Mouse (Mus musculus) midbrain, postnatal 0 days (tissue): ENCODE results near the gene Apoa5. TPM values are rescaled to one million over a fixed set of nuclear protein-coding genes. Genes with fewer than 3 reads are reported as not detected.

Experiments
- ATAC-seq: fragments of 200-750 bp; cut with Nextera tagmentation; 2 replicates; pipeline ENCODE4 v1.8.0; 2017; ENCODE audit warnings: moderate number of reproducible peaks, mild to moderate bottlenecking, moderate TSS enrichment, moderate library complexity; ENCODE audit not compliant: low FRiP score
- DNase-seq: peaks from one replicate; pipeline ENCODE4 v3.0.0-alpha.2; 2015; ENCODE audit warnings: low spot score
- H3K27ac ChIP-seq: fragments of 300-500 bp; sonication (generic); 2 replicates; pipeline ENCODE4 v1.5.1; 2014; ENCODE audit warnings: low read depth, mild to moderate bottlenecking, low read length, mixed read lengths
- H3K27me3 ChIP-seq: fragments of 300-500 bp; sonication (generic); 2 replicates; pipeline ENCODE4 v1.6.1; 2014; ENCODE audit warnings: low read length, control low read depth, mixed read lengths; ENCODE audit not compliant: insufficient read depth
- H3K36me3 ChIP-seq: fragments of 300-500 bp; sonication (generic); 2 replicates; pipeline ENCODE4 v1.6.1; 2014; ENCODE audit warnings: low read length, control low read depth, mixed read lengths; ENCODE audit not compliant: insufficient read depth
- H3K4me1 ChIP-seq: fragments of 300-500 bp; sonication (generic); 2 replicates; pipeline ENCODE4 v1.6.1; 2014; ENCODE audit warnings: mild to moderate bottlenecking, control low read depth, antibody characterized with exemption, low read length, mixed read lengths; ENCODE audit not compliant: insufficient read depth
- H3K4me2 ChIP-seq: fragments of 300-500 bp; sonication (generic); 2 replicates; pipeline ENCODE4 v1.6.1; 2014; ENCODE audit warnings: low read depth, mild to moderate bottlenecking, low read length, mixed read lengths; ENCODE audit not compliant: poor library complexity, severe bottlenecking
- H3K4me3 ChIP-seq: fragments of 300-500 bp; sonication (generic); 2 replicates; pipeline ENCODE4 v1.5.1; 2014; ENCODE audit warnings: low read depth, mild to moderate bottlenecking, low read length, moderate library complexity
- H3K9ac ChIP-seq: fragments of 300-500 bp; sonication (generic); replicated peaks from 2 replicates; pipeline ENCODE4 v1.6.1; 2014; ENCODE audit warnings: mild to moderate bottlenecking, low read length, moderate library complexity, mixed read lengths; ENCODE audit not compliant: poor library complexity, severe bottlenecking
- H3K9me3 ChIP-seq: fragments of 300-500 bp; sonication (generic); 2 replicates; pipeline ENCODE4 v1.6.1; 2016; ENCODE audit warnings: low read length, control low read depth
- CTCF ChIP-seq: IDR thresholded peaks from 2 replicates; pipeline ENCODE4 v1.5.1; 2016; ENCODE audit warnings: antibody characterized with exemption, mild to moderate bottlenecking
- WGBS: fragments of 180-500 bp; shearing (Covaris S2); extraction: QIAGEN DNeasy Blood & Tissue Kit; methylation state at CpG from one replicate; pipeline ENCODE4 v1.1.7; 2014; 5-methylcytosine and 5-hydroxymethylcytosine counted together
- polyA plus RNA-seq: library from polyadenylated mRNA; unstranded; fragments of >200 nt; fragmentation: Nextera tagmentation; extraction: Ambion mirVana; gene quantifications from 2 replicates; pipeline ENCODE4 v1.2.1, GENCODE M21; 2015
- total RNA-seq: library from RNA; depleted of rRNA; stranded (reverse); fragments of >200 nt; gene quantifications from 2 replicates; pipeline ENCODE4 v1.2.3, GENCODE M21; 2014

Apoa5 gene
- total and polyA plus RNA-seq, 2 experiments from 2014 or later: not detected

DNA sequence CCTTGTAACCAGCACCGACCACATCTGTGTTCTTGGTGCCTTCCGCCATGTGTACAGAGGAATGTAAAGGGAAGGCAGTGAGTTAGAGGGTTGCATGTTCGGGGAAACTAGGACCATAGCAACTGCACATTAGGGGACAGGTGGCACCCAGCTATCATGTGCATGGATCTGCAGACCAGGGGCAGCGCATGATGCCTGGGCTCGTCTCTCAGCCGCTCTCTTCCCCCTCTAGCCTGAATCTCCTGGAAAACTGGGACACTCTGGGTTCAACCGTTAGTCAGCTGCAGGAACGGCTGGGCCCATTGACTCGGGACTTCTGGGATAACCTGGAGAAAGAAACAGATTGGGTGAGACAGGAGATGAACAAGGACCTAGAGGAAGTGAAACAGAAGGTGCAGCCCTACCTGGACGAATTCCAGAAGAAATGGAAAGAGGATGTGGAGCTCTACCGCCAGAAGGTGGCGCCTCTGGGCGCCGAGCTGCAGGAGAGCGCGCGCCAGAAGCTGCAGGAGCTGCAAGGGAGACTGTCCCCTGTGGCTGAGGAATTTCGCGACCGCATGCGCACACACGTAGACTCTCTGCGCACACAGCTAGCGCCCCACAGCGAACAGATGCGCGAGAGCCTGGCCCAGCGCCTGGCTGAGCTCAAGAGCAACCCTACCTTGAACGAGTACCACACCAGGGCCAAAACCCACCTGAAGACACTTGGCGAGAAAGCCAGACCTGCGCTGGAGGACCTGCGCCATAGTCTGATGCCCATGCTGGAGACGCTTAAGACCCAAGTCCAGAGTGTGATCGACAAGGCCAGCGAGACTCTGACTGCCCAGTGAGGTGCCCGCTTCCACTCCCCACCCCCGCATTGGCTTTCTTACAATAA, 38.6 kb upstream of the Apoa5 start:
- H3K4me3 ChIP-seq: peak overlapping the region; percentile 46
- DNase-seq: peak; percentile 93
- no peaks in the 10 kb centered on the region for H3K9me3 ChIP-seq
- WGBS: 16% methylated on average over 37 of the region's 37 CpGs
- peak overlapping the region; percentile 47 for H3K9ac ChIP-seq
- peak; percentile 94 for TF ChIP-seq CTCF
- peak overlapping the region; percentile 75 for H3K27ac ChIP-seq
- ATAC-seq: peak; percentile 95
- H3K4me1 ChIP-seq: no peaks in the 10 kb centered on the region
- H3K36me3 ChIP-seq: no peaks in the 10 kb centered on the region
- peak overlapping the region; percentile 74 for H3K4me2 ChIP-seq
- H3K27me3 ChIP-seq: no peaks in the 10 kb centered on the region

DNA sequence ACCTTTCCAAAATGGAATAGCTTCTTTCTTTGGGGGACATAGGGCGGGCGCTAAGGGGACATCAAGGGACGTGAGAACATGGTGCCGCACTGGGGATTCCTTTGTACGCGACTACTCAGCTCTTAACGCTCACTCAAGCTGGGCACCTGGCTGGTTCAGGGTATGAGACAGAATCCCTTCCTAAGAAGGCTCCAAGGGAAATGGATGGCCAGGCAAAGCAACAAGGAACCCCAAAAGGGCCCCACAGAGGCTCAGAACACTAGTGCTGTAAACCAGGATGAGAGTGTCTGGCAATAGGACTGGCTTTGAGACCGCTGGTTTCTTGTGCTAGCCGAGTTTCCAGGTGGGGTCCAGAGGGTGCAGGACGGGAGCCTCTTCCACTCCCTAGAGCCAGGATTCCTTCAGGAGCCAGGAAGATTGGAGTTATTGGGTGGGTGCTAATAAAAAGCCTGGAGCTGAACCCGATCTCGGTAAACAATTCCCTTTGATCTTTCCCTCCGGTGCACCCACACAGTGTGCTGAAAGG, 37.9 kb upstream of the Apoa5 start:
- 15% methylated on average over 13 of the region's 13 CpGs for WGBS
- ATAC-seq (no peak; the same call in none of the 2 replicates), DNase-seq (peak; percentile 17)
- Histone ChIP-seq H3K4me3 (peak overlapping the region; percentile 46), H3K36me3 (no peaks in the 10 kb centered on the region), H3K4me1 (no peaks in the 10 kb centered on the region), H3K27ac (peak overlapping the region; percentile 75), H3K9ac (peak overlapping the region; percentile 47), H3K9me3 (no peaks in the 10 kb centered on the region), H3K27me3 (no peaks in the 10 kb centered on the region), H3K4me2 (peak overlapping the region; percentile 74)
- TF ChIP-seq CTCF: no peak

DNA sequence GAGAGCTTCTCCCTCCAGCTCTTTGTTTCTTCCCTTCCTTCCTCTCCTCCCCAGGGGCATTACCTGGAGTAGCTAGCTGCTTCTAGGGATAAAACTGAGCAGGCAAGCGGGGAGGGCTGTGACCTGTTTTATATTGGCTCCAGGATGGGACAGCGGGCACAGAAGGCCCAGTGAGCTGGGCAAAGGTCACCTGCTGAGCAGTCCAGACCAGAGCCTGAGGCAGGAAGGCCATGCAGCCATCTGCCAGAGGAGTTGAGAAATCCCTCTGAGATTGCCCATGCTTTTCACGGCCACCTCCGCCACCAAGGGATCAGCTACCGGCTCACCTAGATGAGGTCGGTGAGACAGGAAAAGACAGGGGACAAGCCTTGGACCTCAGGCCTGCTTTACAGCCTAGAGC, 33.2 kb upstream of the Apoa5 start:
- Histone ChIP-seq H3K9ac (no peak overlapping the region), H3K27me3 (no peaks in the 10 kb centered on the region), H3K9me3 (no peaks in the 10 kb centered on the region), H3K36me3 (no peaks in the 10 kb centered on the region), H3K4me1 (no peaks in the 10 kb centered on the region), H3K27ac (no peak overlapping the region), H3K4me2 (no peak overlapping the region), H3K4me3 (no peak overlapping the region)
- WGBS: 87% methylated on average over 6 of the region's 6 CpGs
- no peak for DNase-seq
- no peak for TF ChIP-seq CTCF
- ATAC-seq: no peak

DNA sequence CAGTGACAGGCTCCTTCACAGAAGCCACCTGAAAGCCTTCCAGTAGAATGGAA, 33.0 kb upstream of the Apoa5 start, which contains the start of gene Apoc3:
Apoc3 (minus strand) TSS at position 41 of the 53 bp plus-strand sequence.
- no peak within 1 kb of the TSS for H3K9ac ChIP-seq
- H3K4me2 ChIP-seq: no peak within 1 kb of the TSS
- H3K4me1 ChIP-seq: no peaks in the 10 kb centered on the region
- no peak for TF ChIP-seq CTCF
- no peaks in the 10 kb centered on the region for H3K36me3 ChIP-seq
- H3K27ac ChIP-seq: no peak within 1 kb of the TSS
- no peak for DNase-seq
- H3K9me3 ChIP-seq: no peaks in the 10 kb centered on the region
- no peaks in the 10 kb centered on the region for H3K27me3 ChIP-seq
- no peak for ATAC-seq
- H3K4me3 ChIP-seq: no peak within 1 kb of the TSS

DNA sequence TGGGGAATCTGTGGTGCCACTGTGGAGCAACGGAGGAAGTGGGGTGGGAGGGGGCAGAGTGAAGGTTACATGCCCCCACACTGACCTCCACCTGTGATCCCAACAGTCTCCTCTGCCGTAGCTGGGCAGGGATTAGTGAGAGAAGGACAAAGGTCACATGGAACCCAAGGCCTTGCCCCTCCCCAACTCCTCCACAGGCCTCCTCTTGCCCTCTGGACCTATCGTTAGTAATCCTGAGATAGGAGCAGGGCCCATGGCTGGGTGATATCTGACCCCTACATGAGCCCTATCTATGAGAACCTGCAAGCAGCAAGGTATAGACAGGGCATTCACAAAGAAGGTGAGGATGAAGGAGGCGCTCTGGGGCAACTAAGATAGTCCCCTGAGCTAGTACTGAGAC, 32.8 kb upstream of the Apoa5 start:
- no peaks in the 10 kb centered on the region for H3K36me3 ChIP-seq
- ATAC-seq: no peak
- TF ChIP-seq CTCF: no peak

DNA sequence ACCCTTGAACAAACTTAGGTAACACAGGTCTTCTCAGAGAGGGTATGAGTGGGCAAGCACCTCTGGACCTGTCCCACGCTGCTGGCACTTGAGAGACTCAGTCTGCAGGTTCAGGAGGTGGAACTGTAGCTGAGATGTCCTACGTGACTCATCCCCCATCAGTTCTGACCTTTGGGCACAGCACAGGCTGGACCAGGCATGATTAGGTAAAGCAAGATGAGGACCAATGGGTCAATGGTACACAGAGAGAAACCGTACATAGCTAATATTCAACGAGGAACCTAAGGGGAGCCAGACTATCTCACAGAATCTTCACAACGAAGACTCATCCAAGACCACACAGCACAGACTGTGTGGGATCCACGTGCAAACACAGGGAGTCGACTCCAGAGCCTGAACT, 29.6 kb upstream of the Apoa5 start:
- DNase-seq (no peak), ATAC-seq (no peak)
- Histone ChIP-seq H3K4me2 (no peak overlapping the region), H3K27me3 (no peaks in the 10 kb centered on the region), H3K4me1 (no peaks in the 10 kb centered on the region), H3K9me3 (no peaks in the 10 kb centered on the region), H3K9ac (no peak overlapping the region), H3K27ac (no peak overlapping the region), H3K4me3 (no peak overlapping the region), H3K36me3 (no peaks in the 10 kb centered on the region)
- TF ChIP-seq CTCF: no peak
- 90% methylated on average over 7 of the region's 7 CpGs for WGBS

More for the DNA sequence above, 32.8 kb upstream of the Apoa5 start:
- no peak for DNase-seq
- Histone ChIP-seq H3K4me3 (no peak overlapping the region), H3K4me1 (no peaks in the 10 kb centered on the region), H3K27ac (no peak overlapping the region), H3K9ac (no peak overlapping the region), H3K4me2 (no peak overlapping the region), H3K27me3 (no peaks in the 10 kb centered on the region), H3K9me3 (no peaks in the 10 kb centered on the region)
- 51% methylated on average over 4 of the region's 4 CpGs for WGBS
